Mouse (Mus musculus) stomach, postnatal 0 days (tissue): Measurements from ENCODE around the gene Pbx3.

ENCODE experiments used
- CTCF ChIP-seq: IDR thresholded peaks from 2 replicates; pipeline ENCODE4 v1.5.1; 2016; ENCODE audit warnings: antibody characterized with exemption, low read depth, mild to moderate bottlenecking, moderate library complexity
- EP300 ChIP-seq: optimal IDR thresholded peaks from 2 replicates; pipeline ENCODE3; 2016; ENCODE audit warnings: antibody characterized with exemption

DNA sequence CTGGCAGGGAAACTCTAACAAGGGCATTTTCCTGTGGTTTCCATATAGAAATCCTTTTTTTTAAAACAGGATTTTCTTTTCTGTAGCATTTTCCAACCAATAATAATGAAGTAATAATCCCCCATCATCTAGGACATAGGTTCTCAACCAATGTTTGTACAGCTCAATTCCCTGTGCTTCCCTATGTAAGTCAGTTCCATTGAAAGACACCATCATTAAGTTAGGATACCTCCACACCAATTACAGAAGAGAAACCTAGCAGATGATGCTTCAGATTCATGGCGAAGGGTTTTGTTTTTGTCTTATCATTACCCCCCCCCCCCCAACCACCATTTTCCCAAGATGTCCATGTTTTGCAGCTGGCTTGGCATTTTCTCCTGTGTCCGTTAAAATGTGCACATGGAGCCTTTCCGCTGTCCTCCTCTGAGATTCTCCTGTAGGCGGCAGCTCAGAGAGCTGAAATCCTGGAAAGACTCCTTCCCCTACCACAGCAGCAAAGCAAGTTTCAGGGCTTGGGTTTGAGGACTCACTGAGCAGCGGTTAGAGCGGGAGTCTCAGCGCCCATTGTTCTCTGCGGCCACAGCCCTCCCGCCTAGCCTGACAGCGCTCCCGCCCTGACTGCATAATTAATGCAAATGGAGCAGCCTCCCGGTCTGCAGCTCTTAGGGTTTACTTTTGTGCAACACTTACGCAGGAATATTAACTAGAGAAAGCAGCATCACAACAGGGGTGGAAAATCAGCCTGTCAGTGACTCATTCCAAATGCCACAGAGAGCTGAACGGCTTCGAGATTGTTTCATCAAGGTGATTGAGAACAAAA, 123.6 kb downstream of the Pbx3 start:
- peak; percentile 59 for TF ChIP-seq CTCF
- no peak for TF ChIP-seq EP300
